Mouse (Mus musculus) Patski (cell line): ENCODE measurements around the gene Gak. TPM values are rescaled to one million over a fixed set of nuclear protein-coding genes. Genes with fewer than 3 reads are reported as not detected.
A peak's percentile ranks its signal among the peaks of the same experiment; 100 is the strongest.

Experiments
- ATAC-seq: fragments of 100-300 bp; one replicate; pipeline ENCODE4 v1.8.0; 2021
- CTCF ChIA-PET: fragments of 350-600 bp; sonication (Branson Sonifier 250); formaldehyde crosslinking; loops from one replicate; lab custom pipeline; 2022; ENCODE audit warnings: inconsistent platforms; lab: Charles Lee
- POLR2A ChIA-PET: fragments of 350-600 bp; sonication (Branson Sonifier 250); formaldehyde crosslinking; loops from one replicate; lab custom pipeline; 2022; ENCODE audit warnings: antibody characterized with exemption, inconsistent platforms; lab: Charles Lee
- DNase-seq: peaks from one replicate; pipeline ENCODE4 v3.0.0-alpha.2; 2011; ENCODE audit warnings: low read depth, low spot score
- H3K27me3 ChIP-seq: fragments of 371-371 bp; one replicate; pipeline ENCODE4 v1.5.1; 2021
- CTCF ChIP-seq: fragments of 100-300 bp; IDR thresholded peaks from one replicate; pipeline ENCODE4 v1.5.1; 2021
- in situ Hi-C: fragments of 300-500 bp; cut with MboI; formaldehyde crosslinking; loops from 3 replicates; pipeline ENCODE4 v1.11.1; 2018; ENCODE audit warnings: low pct_unique_long_range_greater_than_20kb, mixed read lengths
- polyA plus RNA-seq: library from polyadenylated mRNA; unstranded; gene quantifications from one replicate; pipeline ENCODE4 v1.2.3, GENCODE M21; 2021

Gene Gak
- polyA plus RNA-seq, 1 experiment from 2014 or later: 133 TPM

GRCm38 (mm10) chr5:108658611-108659010 lies 29.1 kb upstream of the Gak start:
- ATAC-seq (no peak), DNase-seq (no peak)
- ChIA-PET POLR2A (no interaction called here), CTCF (interaction anchor here (1.4 to 2.2 kb wide), 2 partner anchors 10 to 11 kb away, joined by 5 to 13 read pairs; partner anchors contain the start of gene Dgkq)
- H3K27me3 ChIP-seq: no peaks in the 10 kb centered on the region
- in situ Hi-C loops: loop anchor here (25.0 kb wide), 1 partner anchor 746 kb away; the partner anchor contains the start of gene Rpl5
- TF ChIP-seq CTCF: no peak

- no peak for DNase-seq
These were observed 27.9 kb upstream of the Gak start for GRCm38 (mm10) chr5:108657406-108657805.

GRCm38 (mm10) chr5:108655891-108656650 lies 26.5 kb upstream of the Gak start:
- H3K27me3 ChIP-seq: no peaks in the 10 kb centered on the region
- POLR2A ChIA-PET: interaction anchor here (1.1 kb wide), 1 partner anchor 26 kb away, joined by 3 read pairs; the partner anchor contains the start of genes Gak and Tmem175
- TF ChIP-seq CTCF: no peak
- DNase-seq (no peak), ATAC-seq (no peak)
- in situ Hi-C loops: loop anchor here (25.0 kb wide), 1 partner anchor 744 kb away; the partner anchor contains the start of gene Rpl5
- CTCF ChIA-PET: interaction anchor here (1.1 to 1.3 kb wide), 3 partner anchors 9 to 221 kb away, joined by 3 to 4 read pairs (median 3); no protein-coding TSS in a partner anchor

More at GRCm38 (mm10) chr5:108657406-108657805, 27.9 kb upstream of the Gak start:
- CTCF ChIA-PET: interaction anchor here (1.4 kb wide), 1 partner anchor 10 kb away, joined by 5 read pairs; no protein-coding TSS in a partner anchor
- in situ Hi-C loops: loop anchor here (25.0 kb wide), 1 partner anchor 745 kb away; the partner anchor contains the start of gene Rpl5
- POLR2A ChIA-PET: no interaction called here
- TF ChIP-seq CTCF: no peak
- ATAC-seq: no peak
- no peaks in the 10 kb centered on the region for H3K27me3 ChIP-seq

- in situ Hi-C loops: loop anchor here (25.0 kb wide), 1 partner anchor 743 kb away; the partner anchor contains the start of gene Rpl5
- ChIA-PET CTCF (interaction anchor here (1.2 kb wide), 1 partner anchor 9 kb away, joined by 4 read pairs; no protein-coding TSS in a partner anchor), POLR2A (no interaction called here)
- TF ChIP-seq CTCF: no peak
- DNase-seq (no peak), ATAC-seq (no peak)
- no peaks in the 10 kb centered on the region for H3K27me3 ChIP-seq
These were observed 25.8 kb upstream of the Gak start for GRCm38 (mm10) chr5:108655381-108655780.

DNA sequence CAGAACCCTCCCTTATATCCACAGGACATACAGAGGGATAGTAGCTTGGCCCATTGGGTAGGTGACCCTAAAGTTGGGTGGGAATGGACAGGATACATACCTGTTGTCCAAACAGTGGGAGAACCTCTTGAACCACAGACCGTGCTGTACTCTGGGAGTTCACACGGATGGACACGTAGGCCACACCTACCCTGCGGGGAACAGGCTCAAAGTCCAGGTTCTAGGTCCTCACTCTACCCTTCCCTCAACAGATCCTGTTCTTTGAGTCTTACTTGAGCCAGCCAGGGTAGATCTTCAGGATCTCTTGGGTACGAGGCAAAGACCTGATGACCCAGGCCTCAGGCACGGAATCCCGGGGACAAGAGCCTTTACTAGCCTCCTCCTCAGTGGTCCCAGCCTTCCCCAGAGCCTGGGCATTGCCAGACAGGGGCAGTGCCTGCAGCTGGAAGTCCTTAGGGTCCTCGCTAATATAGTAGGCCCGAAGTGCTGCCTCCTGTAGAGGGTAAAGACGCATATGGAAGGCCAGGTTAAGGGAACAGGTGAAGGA lies 25.0 kb upstream of the Gak start:
- in situ Hi-C loops: loop anchor here (5.0 to 25.0 kb wide), 2 partner anchors 227 to 742 kb away; partner anchors contain the start of gene Rpl5
- no peaks in the 10 kb centered on the region for H3K27me3 ChIP-seq
- CTCF ChIA-PET: no interaction called here
- ATAC-seq (no peak), DNase-seq (no peak)
- POLR2A ChIA-PET: no interaction called here
- TF ChIP-seq CTCF: no peak

DNA sequence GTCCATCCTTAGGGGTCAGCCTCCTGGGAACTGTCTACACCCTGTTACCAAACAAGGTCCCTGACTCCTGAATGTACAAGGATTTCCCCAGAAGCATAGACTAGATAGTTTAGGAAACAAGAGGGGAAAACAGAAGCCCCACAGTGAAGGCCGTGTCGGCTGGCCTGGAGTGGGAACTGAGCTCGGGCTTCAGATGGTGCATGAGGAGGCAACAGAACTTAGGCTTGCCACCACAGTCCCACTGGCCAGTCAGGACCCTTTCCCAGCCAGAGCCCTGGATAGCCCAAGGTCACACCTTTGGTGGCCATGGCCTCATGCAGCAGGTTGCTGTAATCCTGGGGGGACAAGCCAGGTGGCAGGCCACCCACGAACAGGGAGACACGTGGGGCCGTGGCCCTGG lies 23.8 kb upstream of the Gak start:
- H3K27me3 ChIP-seq: no peaks in the 10 kb centered on the region
- POLR2A ChIA-PET: no interaction called here
- in situ Hi-C loops: loop anchor here (5.0 to 25.0 kb wide), 2 partner anchors 226 to 741 kb away; partner anchors contain the start of gene Rpl5
- ATAC-seq (no peak), DNase-seq (no peak)
- TF ChIP-seq CTCF: no peak
- CTCF ChIA-PET: interaction anchor here (2.8 to 2.9 kb wide), 2 partner anchors 13 to 17 kb away, joined by 8 to 14 read pairs; partner anchors contain the start of gene Dgkq

GRCm38 (mm10) chr5:108651823-108652222 lies 22.3 kb upstream of the Gak start:
- ChIA-PET CTCF (interaction anchor here (0.6 to 2.9 kb wide), 22 partner anchors 9 to 619 kb away, joined by 3 to 14 read pairs (median 4); partner anchors contain the start of genes Atp5k, Dgkq and Idua), POLR2A (interaction anchor here (1.2 kb wide), 1 partner anchor 13 kb away, joined by 3 read pairs; no protein-coding TSS in a partner anchor)
- no peaks in the 10 kb centered on the region for H3K27me3 ChIP-seq
- TF ChIP-seq CTCF: no peak
- in situ Hi-C loops: loop anchor here (5.0 to 25.0 kb wide), 2 partner anchors 225 to 740 kb away; partner anchors contain the start of gene Rpl5
- ATAC-seq (peak; percentile 80), DNase-seq (no peak)

DNA sequence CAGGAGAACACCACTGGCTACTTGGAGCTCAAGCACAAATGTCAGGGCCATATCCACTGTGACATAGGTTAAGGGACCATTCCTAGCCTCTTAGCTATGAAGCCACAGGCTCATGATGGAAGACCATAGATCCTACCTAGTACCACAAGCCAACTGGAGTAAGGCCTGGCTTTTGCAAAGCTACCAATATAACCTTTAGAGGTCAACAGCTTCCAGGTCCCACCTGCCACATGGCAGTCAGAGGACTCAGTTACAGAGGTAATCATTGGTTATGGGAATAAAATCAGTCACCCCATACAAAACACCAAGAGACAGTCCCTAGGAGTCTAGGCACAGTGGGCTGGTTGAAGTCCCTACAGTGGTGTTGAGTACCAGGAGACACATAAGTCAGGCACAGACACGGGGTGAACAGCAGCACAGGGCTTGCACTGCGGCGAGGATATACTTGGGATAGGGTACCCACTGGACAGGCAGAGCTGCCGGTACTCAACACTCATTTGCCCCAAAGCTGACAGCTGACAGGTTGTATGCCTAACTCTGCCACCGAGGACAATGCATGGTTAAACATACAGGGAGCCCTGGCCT lies 21.7 kb upstream of the Gak start:
- in situ Hi-C loops: loop anchor here (5.0 to 25.0 kb wide), 2 partner anchors 224 to 739 kb away; partner anchors contain the start of gene Rpl5
- DNase-seq (no peak), ATAC-seq (no peak)
- POLR2A ChIA-PET: interaction anchor here (1.2 kb wide), 2 partner anchors 11 to 13 kb away, joined by 3 to 4 read pairs; no protein-coding TSS in a partner anchor
- no peaks in the 10 kb centered on the region for H3K27me3 ChIP-seq
- no peak for TF ChIP-seq CTCF
- CTCF ChIA-PET: interaction anchor here (0.6 to 2.9 kb wide), 22 partner anchors 9 to 618 kb away, joined by 3 to 14 read pairs (median 4); partner anchors contain the start of genes Atp5k, Dgkq and Idua

- in situ Hi-C loops: loop anchor here (5.0 to 25.0 kb wide), 2 partner anchors 223 to 738 kb away; partner anchors contain the start of gene Rpl5
- ChIA-PET POLR2A (interaction anchor here (1.2 kb wide), 1 partner anchor 10 kb away, joined by 4 read pairs; no protein-coding TSS in a partner anchor), CTCF (interaction anchor here (1.3 to 1.5 kb wide), 3 partner anchors 13 to 216 kb away, joined by 6 to 12 read pairs (median 6); partner anchors contain the start of gene Atp5k)
- no peak for DNase-seq
- TF ChIP-seq CTCF: no peak
- no peaks in the 10 kb centered on the region for H3K27me3 ChIP-seq
- ATAC-seq: no peak
These were observed 20.8 kb upstream of the Gak start for GRCm38 (mm10) chr5:108650341-108650740.
